Mouse (Mus musculus) embryonic facial prominence, embryonic 15.5 days (tissue): ENCODE data around the gene Pin1. TPM values are rescaled to one million over a fixed set of nuclear protein-coding genes. Genes with fewer than 3 reads are reported as not detected.
A peak's percentile ranks its signal among the peaks of the same experiment; 100 is the strongest.
"Not testable (repeated sequence)": the region's sequence is repeated elsewhere in the genome, so short reads cannot be mapped to it uniquely, and the experiment has no call there.

Source experiments
- ATAC-seq: fragments of 200-750 bp; cut with Nextera tagmentation; 2 replicates; pipeline ENCODE4 v1.8.0; 2017; ENCODE audit warnings: low read depth, moderate TSS enrichment; ENCODE audit not compliant: insufficient number of reproducible peaks, low FRiP score, low TSS enrichment
- H3K27ac ChIP-seq: fragments of 300-500 bp; sonication (generic); replicated peaks from 2 replicates; pipeline ENCODE4 v1.5.1; 2015; ENCODE audit warnings: mild to moderate bottlenecking, inconsistent platforms
- H3K27me3 ChIP-seq: fragments of 300-500 bp; sonication (generic); 2 replicates; pipeline ENCODE4 v1.6.1; 2015; ENCODE audit warnings: inconsistent platforms
- H3K36me3 ChIP-seq: fragments of 300-500 bp; sonication (generic); 2 replicates; pipeline ENCODE4 v1.6.1; 2015; ENCODE audit warnings: mild to moderate bottlenecking, inconsistent platforms
- H3K4me1 ChIP-seq: fragments of 300-500 bp; sonication (generic); 2 replicates; pipeline ENCODE4 v1.6.1; 2015; ENCODE audit warnings: inconsistent platforms
- H3K4me2 ChIP-seq: fragments of 300-500 bp; sonication (generic); replicated peaks from 2 replicates; pipeline ENCODE4 v1.6.1; 2015; ENCODE audit warnings: mild to moderate bottlenecking, inconsistent platforms
- H3K4me3 ChIP-seq: fragments of 300-500 bp; sonication (generic); replicated peaks from 2 replicates; pipeline ENCODE4 v1.5.1; 2015; ENCODE audit warnings: mild to moderate bottlenecking, inconsistent platforms
- H3K9ac ChIP-seq: fragments of 300-500 bp; sonication (generic); 2 replicates; pipeline ENCODE4 v1.6.1; 2015; ENCODE audit warnings: inconsistent platforms
- H3K9me3 ChIP-seq: fragments of 300-500 bp; sonication (generic); replicated peaks from 2 replicates; pipeline ENCODE4 v1.6.1; 2016; ENCODE audit warnings: inconsistent platforms
- WGBS: fragments of 180-500 bp; shearing (Covaris S2); methylation state at CpG from one replicate; pipeline ENCODE4 v1.1.7; 2015; 5-methylcytosine and 5-hydroxymethylcytosine counted together
- polyA plus RNA-seq: library from polyadenylated mRNA; unstranded; fragments of >200 nt; fragmentation: Nextera tagmentation; extraction: Ambion mirVana; gene quantifications from 2 replicates; pipeline ENCODE4 v1.2.1, GENCODE M21; 2015

Gene Pin1
- polyA plus RNA-seq, 1 experiment from 2014 or later, result 49.5 TPM

DNA sequence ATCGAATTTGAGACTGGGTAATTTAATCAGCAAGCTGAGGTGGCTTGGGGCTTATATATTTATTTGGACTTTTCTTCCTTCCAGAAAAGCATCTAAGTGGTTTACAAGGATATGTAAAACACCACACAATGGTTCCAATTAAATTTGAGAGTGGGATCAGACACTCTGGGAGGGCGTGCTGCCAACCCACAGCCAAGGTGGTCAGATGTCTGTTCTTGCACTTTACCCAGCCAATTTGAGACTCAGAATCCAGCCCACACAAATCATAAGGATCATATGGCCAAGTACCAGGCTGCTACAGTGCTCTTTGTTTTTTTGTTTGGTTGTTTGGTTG lies 30.5 kb downstream of the Pin1 start:
- 26% methylated on average over 2 of the region's 2 CpGs for WGBS
- Histone ChIP-seq H3K27me3 (no peaks in the 10 kb centered on the region), H3K27ac (0 out of 2 replicates have a peak overlapping the region, but pooled peaks have one; percentile 1), H3K4me3 (no peak overlapping the region), H3K9ac (no peak overlapping the region), H3K36me3 (no peaks in the 10 kb centered on the region), H3K4me2 (no peak overlapping the region), H3K9me3 (no peaks in the 10 kb centered on the region), H3K4me1 (no peaks in the 10 kb centered on the region; the same call in 1 of the 2 replicates)
- 0 out of 2 replicates have a peak, but pooled peaks have one; percentile 37 for ATAC-seq

DNA sequence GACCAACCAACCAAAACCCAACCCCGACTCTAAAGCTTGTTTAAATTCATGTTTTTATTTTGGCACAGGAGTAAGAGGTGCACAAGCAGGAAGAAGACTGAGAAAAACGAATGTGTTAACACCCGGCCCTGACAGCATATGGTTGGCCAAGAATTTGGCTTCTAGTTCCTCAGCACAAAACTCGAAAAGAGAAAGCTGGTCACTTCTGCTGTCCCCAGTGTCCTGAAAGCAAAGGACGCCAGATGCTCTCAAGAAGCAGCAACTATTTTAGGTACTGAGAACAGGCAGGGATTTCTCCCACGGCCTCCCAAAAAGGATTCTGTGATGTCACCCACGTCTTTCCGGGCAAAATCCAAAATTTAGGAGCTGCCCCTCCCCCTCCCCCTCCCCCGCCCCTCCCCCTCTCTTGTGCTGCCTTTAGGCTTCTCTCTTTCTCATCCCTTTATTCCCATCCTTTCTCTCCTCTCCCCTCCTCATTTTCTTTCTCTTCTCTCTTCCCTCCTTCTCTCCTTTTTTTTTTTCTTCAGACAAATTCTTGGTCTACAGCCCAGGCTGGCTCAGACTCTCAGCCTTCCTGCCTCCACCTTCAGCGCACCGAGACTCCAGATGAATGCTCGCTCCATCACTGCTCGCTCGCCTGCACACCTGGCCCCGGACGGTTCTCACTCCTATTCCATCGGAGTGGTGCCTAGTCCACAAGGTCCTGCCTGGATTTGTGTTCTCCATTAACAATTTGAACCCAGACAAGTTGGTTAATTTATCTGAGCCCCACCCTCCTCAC lies 33.4 kb downstream of the Pin1 start:
- no peaks in the 10 kb centered on the region; the same call in 1 of the 2 replicates for H3K4me1 ChIP-seq
- no peaks in the 10 kb centered on the region for H3K36me3 ChIP-seq
- H3K4me2 ChIP-seq, result no peak overlapping the region
- no peaks in the 10 kb centered on the region for H3K27me3 ChIP-seq
- 48% methylated on average over 17 of the region's 17 CpGs for WGBS
- H3K27ac ChIP-seq, result no peak overlapping the region
- no peak overlapping the region for H3K4me3 ChIP-seq
- ATAC-seq, result no peak
- no peaks in the 10 kb centered on the region for H3K9me3 ChIP-seq
- H3K9ac ChIP-seq, result no peak overlapping the region

DNA sequence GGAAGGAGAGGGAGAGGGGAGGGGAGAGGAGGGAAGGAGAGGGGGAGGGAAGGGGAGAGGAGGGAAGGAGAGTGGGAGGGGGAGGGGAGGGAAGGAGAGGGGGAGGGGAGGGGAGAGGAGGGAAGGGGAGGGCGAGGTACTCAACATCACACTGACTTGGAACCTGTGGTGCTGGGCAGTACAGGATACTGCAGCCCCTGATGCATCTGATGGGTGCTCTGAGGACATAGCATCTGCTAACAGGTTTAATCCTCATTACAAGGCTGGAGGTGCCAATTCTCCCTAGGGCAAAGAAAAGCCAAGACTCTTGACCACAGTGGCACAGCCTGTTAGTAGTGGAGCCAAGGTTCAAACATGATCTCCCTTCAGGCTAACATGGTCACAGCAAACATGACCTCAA lies 37.5 kb downstream of the Pin1 start:
- Histone ChIP-seq H3K9ac (no peak overlapping the region), H3K36me3 (no peaks in the 10 kb centered on the region), H3K4me1 (0 out of 2 replicates have a peak, but pooled peaks cover under 1% of the 10 kb centered on the region), H3K9me3 (no peaks in the 10 kb centered on the region), H3K4me3 (no peak overlapping the region), H3K4me2 (no peak overlapping the region), H3K27ac (no peak overlapping the region), H3K27me3 (no peaks in the 10 kb centered on the region; the same call in 1 of the 2 replicates)
- 60% methylated on average over 1 of the region's 1 CpGs for WGBS
- ATAC-seq, result no peak

DNA sequence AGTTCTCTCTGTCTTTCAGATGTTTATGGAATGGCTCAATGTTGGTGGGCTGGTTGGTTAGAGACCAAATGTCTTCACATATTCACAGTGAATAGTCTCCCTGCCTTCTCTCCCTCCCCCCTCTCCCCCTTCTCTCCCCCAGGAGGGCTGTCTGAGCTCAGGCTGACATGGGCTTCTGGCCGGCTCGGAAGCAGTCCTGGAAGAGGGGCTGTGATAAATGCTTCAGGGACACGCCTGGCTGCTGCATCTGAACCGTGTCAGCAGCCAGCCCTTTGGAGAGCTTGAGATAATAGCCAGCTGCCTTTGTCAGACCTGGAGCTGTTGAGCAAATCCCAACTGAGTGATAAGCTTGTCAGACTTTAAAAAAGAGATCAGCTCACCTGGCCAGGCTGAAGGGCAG lies 38.0 kb downstream of the Pin1 start:
- H3K4me3 ChIP-seq, result no peak overlapping the region
- no peak overlapping the region for H3K9ac ChIP-seq
- H3K4me1 ChIP-seq, result peaks cover 6% of the 10 kb centered on the region; the same call in 1 of the 2 replicates
- H3K9me3 ChIP-seq, result no peaks in the 10 kb centered on the region
- no peak for ATAC-seq
- peaks cover under 1% of the 10 kb centered on the region; the same call in 1 of the 2 replicates for H3K27me3 ChIP-seq
- no peak overlapping the region for H3K27ac ChIP-seq
- H3K36me3 ChIP-seq, result no peaks in the 10 kb centered on the region
- no peak overlapping the region for H3K4me2 ChIP-seq
- WGBS, result 6% methylated on average over 4 of the region's 4 CpGs

DNA sequence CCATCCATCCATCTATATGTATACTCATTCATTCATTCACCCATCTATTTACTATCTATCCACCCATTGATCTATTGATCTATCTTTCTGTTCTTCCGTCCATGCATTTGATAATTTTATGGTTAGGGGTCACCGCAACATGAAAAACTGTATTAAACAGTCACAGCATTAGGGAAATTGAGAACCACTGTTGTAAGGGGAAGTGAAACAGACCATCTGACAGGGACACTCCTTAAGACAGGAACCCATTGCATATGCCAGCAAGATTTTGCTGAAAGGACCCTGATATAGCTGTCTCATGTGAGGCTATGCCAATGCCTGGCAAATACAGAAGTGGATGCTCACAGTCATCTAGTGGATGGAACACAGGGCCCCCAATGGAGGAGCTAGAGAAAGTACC lies 38.6 kb downstream of the Pin1 start:
- H3K4me1 ChIP-seq, H3K4me2 ChIP-seq, H3K4me3 ChIP-seq, H3K27me3 ChIP-seq, ATAC-seq, H3K9me3 ChIP-seq, H3K9ac ChIP-seq, H3K27ac ChIP-seq, H3K36me3 ChIP-seq: not testable (repeated sequence)
- 88% methylated on average over 2 of the region's 2 CpGs for WGBS

DNA sequence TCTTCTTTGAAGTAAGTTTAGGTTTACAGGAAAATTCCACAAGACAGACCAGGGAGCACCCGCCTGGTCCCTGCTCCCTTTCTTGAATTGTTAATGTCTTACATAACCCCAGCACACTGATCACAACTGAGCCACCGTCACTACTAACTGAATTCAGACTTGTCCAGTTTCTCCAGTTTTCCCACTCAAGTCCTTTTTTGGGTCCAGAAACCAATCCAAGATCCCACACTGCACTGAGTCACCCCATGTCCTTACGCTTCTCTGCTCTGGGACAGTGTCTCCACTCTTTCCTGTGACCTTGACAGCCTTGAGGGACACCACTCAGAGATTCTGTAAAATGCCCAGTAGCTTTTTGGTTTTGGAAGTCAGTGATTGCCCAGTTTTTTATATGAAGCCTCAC lies 41.0 kb downstream of the Pin1 start:
- no peaks in the 10 kb centered on the region for H3K36me3 ChIP-seq
- no peak overlapping the region for H3K4me2 ChIP-seq
- no peaks in the 10 kb centered on the region for H3K9me3 ChIP-seq
- peaks cover 7% of the 10 kb centered on the region; the same call in 1 of the 2 replicates for H3K4me1 ChIP-seq
- H3K4me3 ChIP-seq, result no peak overlapping the region
- no peak overlapping the region for H3K9ac ChIP-seq
- no peak overlapping the region for H3K27ac ChIP-seq
- ATAC-seq, result no peak
- 81% methylated on average over 3 of the region's 3 CpGs for WGBS
- peaks cover 8% of the 10 kb centered on the region; the same call in 1 of the 2 replicates for H3K27me3 ChIP-seq

DNA sequence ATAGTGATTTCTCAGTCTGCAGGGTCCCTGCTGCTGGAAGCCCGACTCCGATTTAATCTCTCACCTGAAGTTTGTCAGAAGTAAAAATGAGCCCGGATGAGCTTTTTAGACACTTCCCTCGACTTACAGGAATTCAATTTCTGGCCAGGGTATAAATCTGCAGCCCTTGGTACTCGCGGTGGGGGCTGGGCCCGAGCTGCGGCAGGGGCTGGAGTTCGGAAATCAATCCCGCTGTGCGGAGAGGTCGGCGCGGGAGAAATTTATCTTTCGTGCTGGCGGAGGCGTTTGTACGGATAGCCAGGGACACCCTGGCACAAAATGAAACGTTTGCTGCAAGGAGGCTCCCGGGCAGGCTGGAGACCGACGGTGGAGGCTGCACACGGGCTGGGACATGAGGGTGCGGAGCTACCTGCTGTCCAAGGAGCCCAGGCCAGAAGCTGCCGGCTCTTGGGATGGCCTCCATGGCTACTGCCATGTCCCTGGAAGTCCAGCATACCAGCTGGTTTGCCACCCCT lies 42.9 kb downstream of the Pin1 start:
- Histone ChIP-seq H3K27me3 (peaks cover 8% of the 10 kb centered on the region; the same call in 1 of the 2 replicates), H3K9ac (no peak overlapping the region), H3K4me1 (peaks cover 7% of the 10 kb centered on the region; the same call in 1 of the 2 replicates), H3K4me2 (peak overlapping the region; percentile 44), H3K36me3 (no peaks in the 10 kb centered on the region), H3K27ac (no peak overlapping the region), H3K4me3 (peak overlapping the region; percentile 31), H3K9me3 (no peaks in the 10 kb centered on the region)
- no peak for ATAC-seq
- 5% methylated on average over 25 of the region's 25 CpGs for WGBS

DNA sequence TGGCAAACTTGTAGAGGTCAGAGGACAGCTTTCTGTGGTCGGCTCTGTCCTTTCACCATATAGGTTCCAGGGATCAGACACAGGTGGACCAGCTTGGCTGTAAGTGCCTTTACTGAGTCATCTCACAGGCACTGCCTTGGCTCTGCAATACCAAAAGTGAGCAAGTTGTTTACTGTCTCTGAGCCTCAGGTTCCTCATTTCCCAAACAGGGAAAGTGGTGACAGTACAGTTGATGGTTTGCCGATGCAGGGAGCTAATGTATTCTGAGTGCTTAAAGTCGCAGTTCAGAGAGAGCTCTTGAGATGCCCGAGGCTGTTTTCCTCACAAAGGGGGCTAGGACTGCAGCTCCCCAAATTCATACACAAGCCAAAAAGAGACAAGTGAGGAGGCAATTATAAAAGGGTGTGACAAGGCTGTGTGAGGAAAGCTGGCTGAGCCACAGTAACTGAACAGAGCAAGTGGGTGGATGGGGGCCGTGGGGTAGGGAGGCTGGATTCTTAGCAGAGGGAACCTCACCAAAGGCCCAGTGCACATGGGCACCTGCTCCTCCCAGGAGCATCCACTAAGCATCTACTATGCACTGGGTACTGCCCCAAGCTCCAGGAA lies 44.3 kb downstream of the Pin1 start:
- no peak overlapping the region for H3K4me3 ChIP-seq
- H3K27me3 ChIP-seq, result peaks cover 8% of the 10 kb centered on the region; the same call in 1 of the 2 replicates
- ATAC-seq, result no peak
- no peaks in the 10 kb centered on the region for H3K36me3 ChIP-seq
- no peak overlapping the region for H3K4me2 ChIP-seq
- H3K9me3 ChIP-seq, result no peaks in the 10 kb centered on the region
- 56% methylated on average over 5 of the region's 5 CpGs for WGBS
- H3K27ac ChIP-seq, result no peak overlapping the region
- H3K9ac ChIP-seq, result no peak overlapping the region
- H3K4me1 ChIP-seq, result peaks cover 7% of the 10 kb centered on the region; the same call in 1 of the 2 replicates

DNA sequence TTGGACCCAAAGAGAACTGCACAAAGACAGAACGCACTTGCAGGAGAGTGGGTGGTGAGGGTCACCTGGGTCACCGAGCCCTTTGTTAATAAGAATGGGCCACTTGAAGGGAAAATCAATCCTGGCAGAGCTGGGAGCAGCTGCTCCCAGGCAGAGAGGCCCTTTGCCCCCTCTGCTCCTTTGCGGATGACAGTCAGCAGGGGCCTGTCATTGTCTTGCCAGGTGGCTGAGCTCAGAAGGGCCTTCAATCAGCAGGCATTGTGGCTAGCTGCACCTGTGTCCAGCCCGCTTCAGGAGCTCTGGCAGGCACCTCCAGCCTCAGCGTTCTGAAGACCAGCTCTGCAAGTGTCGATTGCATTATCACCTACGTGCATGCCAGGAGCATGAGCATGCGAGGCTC lies 45.6 kb downstream of the Pin1 start:
- H3K4me3 ChIP-seq, result no peak overlapping the region
- H3K36me3 ChIP-seq, result no peaks in the 10 kb centered on the region
- no peak for ATAC-seq
- peaks cover 8% of the 10 kb centered on the region; the same call in 1 of the 2 replicates for H3K27me3 ChIP-seq
- peaks cover 7% of the 10 kb centered on the region; the same call in 1 of the 2 replicates for H3K4me1 ChIP-seq
- 35% methylated on average over 8 of the region's 8 CpGs for WGBS
- no peak overlapping the region for H3K27ac ChIP-seq
- no peaks in the 10 kb centered on the region for H3K9me3 ChIP-seq
- no peak overlapping the region for H3K4me2 ChIP-seq
- H3K9ac ChIP-seq, result no peak overlapping the region

DNA sequence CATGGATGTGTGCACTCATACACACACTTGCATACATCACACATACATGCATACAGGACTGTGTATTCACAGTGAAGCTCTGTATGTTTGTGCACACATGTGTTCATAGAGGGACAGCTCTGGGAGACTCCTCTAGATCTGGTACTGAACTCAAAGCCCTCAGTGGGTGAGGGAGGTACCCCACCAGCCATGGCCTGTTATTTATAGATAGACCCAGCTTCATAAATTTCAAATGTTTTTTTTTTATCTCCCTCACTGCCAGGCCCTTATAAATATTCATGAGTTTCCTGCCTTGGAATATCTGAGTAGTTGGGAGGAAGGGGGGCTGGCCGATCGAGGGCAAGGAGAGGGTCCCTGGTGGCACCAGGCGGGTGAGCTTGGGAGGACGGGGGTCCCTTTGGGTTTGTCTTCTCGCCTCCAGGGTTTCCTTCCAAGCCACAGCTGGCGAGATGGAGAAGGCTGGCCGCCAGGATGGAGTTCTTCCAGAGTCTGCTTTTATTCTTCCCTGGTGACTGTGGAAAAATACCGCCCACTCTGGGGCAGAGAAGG lies 52.0 kb downstream of the Pin1 start:
- Histone ChIP-seq H3K27ac (no peak overlapping the region; the same call in 1 of the 2 replicates), H3K9me3 (no peaks in the 10 kb centered on the region), H3K9ac (no peak overlapping the region), H3K36me3 (no peaks in the 10 kb centered on the region), H3K27me3 (no peaks in the 10 kb centered on the region), H3K4me2 (no peak overlapping the region), H3K4me3 (no peak overlapping the region), H3K4me1 (no peaks in the 10 kb centered on the region)
- ATAC-seq, result no peak
- WGBS, result 50% methylated on average over 8 of the region's 8 CpGs

DNA sequence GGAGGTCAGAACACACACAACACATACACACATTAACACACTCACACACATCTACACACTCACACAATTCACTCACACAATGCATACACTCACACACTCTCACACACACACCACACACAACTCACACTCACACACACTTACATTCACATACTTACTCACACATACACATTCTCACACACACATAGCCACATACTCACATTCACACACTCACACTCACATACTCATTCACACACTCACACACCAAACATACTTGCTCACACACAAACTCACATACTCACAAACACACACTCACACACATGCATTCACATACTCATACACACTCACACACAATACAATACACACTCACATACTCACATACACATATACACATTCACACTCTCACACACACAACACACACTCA lies 53.5 kb downstream of the Pin1 start:
- Histone ChIP-seq H3K4me3 (no peak overlapping the region), H3K36me3 (no peaks in the 10 kb centered on the region), H3K9ac (no peak overlapping the region), H3K4me1 (no peaks in the 10 kb centered on the region), H3K27me3 (no peaks in the 10 kb centered on the region), H3K27ac (no peak overlapping the region), H3K9me3 (no peaks in the 10 kb centered on the region), H3K4me2 (no peak overlapping the region)
- no peak for ATAC-seq
